Mouse (Mus musculus) layer of hippocampus, postnatal 14 days (tissue): ENCODE measurements around the gene Acat2. TPM values are rescaled to one million over a fixed set of nuclear protein-coding genes. Genes with fewer than 3 reads are reported as not detected.
"Not testable (repeated sequence)": the region's sequence is repeated elsewhere in the genome, so short reads cannot be mapped to it uniquely, and the experiment has no call there.

Source experiments
- DNase-seq, 2 experiments: peaks; one replicate each; pipeline ENCODE4 v3.0.0; 2021 to 2022; ENCODE audit warnings: low spot score in 2 of 2, mixed read lengths in 1 of 2
- total RNA-seq, 2 experiments: library from RNA; stranded (reverse); gene quantifications; 2 replicates each; pipeline ENCODE4 v1.2.3; 2021

The Acat2 gene
- total RNA-seq, 2 experiments from 2014 or later: 82.4 to 85.9 TPM

DNA sequence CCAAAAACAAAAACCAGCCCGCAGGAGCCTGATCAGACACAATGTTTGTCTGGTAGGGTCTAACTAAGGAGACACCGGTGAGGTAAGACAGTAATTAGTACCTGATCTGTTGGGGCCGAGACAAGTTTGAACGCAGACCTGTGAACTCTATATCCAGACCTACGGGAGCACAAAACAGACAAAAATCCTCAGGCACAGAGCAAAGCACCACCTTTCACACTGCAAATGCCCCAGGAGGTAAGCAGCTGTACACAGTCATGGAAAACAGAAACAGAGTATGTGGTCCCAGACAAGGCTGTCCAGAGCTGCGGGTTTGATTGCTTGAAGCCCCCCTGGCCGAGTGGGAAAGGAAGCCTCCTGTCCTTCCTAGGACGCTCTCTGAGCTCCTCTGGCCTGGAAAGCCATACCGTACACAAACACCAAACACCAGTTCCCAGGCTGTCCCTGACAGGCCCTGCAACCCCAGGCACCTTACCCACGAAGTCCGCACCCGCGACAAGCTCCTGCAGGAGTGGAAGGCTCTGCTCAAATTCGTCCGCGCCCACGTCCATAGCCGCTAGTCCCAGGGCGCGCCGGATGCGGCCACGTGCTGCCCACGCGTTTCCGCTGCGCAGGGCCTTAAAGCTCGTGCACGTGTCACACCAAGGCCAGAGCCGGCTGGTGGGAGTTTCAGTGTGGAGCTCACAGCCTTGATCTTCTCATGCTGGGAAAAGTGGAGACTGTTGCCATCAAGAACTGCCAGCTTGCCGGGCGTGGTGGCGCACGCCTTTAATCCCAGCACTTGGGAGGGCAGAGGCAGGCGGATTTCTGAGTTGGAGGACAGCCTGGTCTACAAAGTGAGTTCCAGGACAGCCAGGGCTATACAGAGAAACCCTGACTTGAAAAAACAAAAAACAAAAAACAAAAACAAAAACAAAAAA, 50.9 kb downstream of the Acat2 start, which contains the start of gene Pnldc1:
Pnldc1 (minus strand) TSS at position 870 of the 920 bp plus-strand sequence.
- no peak for DNase-seq

DNA sequence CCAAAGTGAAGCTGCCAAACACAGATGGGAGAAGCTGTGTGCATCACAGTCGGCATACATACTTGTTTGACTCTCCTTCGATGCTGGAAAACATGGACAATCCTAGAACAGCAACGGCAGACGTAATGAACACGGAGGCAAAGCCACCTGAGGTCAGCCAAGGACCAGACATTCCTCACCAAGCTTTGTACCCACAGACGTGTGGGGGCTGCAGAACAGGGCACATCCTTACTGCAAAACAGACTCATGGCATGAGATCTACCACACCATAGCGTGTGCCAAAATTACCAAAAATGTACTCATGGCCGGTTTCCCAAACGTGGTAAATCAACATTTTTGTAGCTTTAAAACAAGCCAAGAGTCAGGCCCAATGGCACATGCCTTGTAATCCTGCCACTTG, 54.1 kb downstream of the Acat2 start:
- no peak for DNase-seq

GRCm38 (mm10) chr17:12905810-12906209, 54.7 kb downstream of the Acat2 start:
- DNase-seq: no peak

DNA sequence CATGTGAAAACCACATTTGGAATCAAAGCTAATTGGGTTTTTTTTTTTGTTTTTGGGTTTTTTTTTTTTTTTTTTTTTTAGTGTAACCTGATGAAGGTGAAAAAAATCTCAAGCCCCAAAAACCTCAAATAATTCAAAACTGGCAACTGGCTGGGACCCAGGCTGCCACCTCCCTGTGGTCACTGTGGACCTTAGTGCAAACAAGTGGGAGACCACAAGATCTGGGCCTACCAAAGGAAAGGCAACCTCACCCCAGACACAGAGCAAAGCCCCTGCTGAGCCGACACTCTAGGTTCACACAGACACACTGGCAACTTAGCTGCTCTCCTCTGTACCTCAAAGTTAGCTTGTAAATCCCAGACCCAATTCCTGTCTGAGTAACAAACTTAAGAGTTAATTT, 56.2 kb downstream of the Acat2 start:
- no peak for DNase-seq

GRCm38 (mm10) chr17:12903372-12904333, 56.9 kb downstream of the Acat2 start:
- DNase-seq: no peak

DNA sequence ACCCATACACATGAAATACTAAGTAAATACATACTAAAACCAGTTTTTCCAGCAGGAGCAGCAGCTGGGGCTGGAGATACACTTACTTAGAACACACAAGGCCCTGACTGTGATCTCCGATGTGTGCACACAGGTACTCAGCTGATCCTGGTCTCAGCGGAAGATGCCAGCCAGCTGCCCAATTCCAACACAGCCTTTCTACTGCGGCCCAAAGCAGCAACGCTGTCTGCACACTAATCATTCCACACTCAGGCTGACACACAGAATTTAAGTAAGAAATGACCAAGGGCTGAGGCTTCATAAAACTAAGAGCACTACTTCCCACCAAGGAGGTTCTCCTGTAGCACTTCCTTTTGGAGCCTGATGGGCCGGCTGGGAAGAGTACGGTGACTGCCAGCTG, 58.3 kb downstream of the Acat2 start:
- no peak for DNase-seq

DNA sequence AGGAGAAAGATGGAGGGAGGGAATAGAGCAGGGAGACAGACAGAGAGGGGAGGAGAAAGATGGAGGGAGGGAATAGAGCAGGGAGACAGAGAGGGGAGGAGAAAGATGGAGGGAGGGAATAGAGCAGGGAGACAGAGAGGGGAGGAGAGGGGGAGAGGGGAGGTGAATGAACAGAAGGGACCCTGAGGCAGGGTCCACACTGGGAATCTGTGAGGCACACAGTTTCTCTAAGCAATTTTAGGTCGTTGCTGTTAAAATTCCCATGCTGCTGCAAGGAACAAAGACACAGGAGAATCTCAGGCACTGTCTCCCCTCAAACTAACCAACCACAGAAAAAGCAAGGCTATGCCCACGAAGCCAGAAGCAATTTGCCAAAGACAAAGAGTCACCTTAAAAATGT, 61.9 kb downstream of the Acat2 start:
- not testable (repeated sequence) for DNase-seq

- no peak for DNase-seq
Measured at GRCm38 (mm10) chr17:12897674-12898073, 62.9 kb downstream of the Acat2 start.

Other genes starting within 250 kb of the Acat2 start
- 10 to 100 TPM; 28.1 TPM for gene Igf2r, start 191.1 kb downstream of the Acat2 start, total RNA-seq
- 10 to 100 TPM; 41.6 to 52.1 TPM for gene Mas1, start 92.6 kb downstream of the Acat2 start, total RNA-seq
- gene Mrgprh, start 84.7 kb downstream of the Acat2 start, total RNA-seq: not detected
- gene Pnldc1, start 50.5 kb downstream of the Acat2 start, total RNA-seq: 1 to 10 TPM; 1.6 to 2.4 TPM
- gene Tcp1, start 45.0 kb downstream of the Acat2 start, total RNA-seq: 100 to 1,000 TPM; 185 to 193 TPM
- gene Mrpl18, start 44.4 kb downstream of the Acat2 start, total RNA-seq: 10 to 100 TPM; 48.8 to 56.4 TPM
- gene Acat3, start 20.1 kb downstream of the Acat2 start, total RNA-seq: 1 to 10 TPM; 2.7 to 3.3 TPM
- gene Wtap, start 33.4 kb upstream of the Acat2 start, total RNA-seq: 10 to 100 TPM; 53.2 to 54.3 TPM
- 100 to 1,000 TPM; 246 to 247 TPM for gene Sod2, start 46.1 kb upstream of the Acat2 start, total RNA-seq
- gene Gpr31b, start 91.5 kb upstream of the Acat2 start, total RNA-seq: not detected
- under 1 TPM; 0.60 to 0.83 TPM for gene Tcp10b, start 100.4 kb upstream of the Acat2 start, total RNA-seq
- gene Unc93a, start 171.1 kb upstream of the Acat2 start, total RNA-seq: under 1 TPM in 1 of 2 experiments, not detected in 1; 0.12 TPM